Mouse (Mus musculus) T-helper 1 cell (primary cell): ENCODE measurements at regions not wholly inside any gene's neighbourhood (a gene's known extent, or its start where the extent isn't known, plus 50 kb on each side); places are given as distances from the start of the nearest gene placed in this dataset.

Experiments
- in situ Hi-C: fragments of 300-600 bp; cut with MboI, MseI; formaldehyde crosslinking; loops from one replicate; pipeline ENCODE4 v1.15.1; 2025; ENCODE audit warnings: high pct_unique_total_duplicates

GRCm38 (mm10) chr5:43048196-43049050 lies 184.5 kb upstream of the Cpeb2 start:
- in situ Hi-C loops: no loop called here

GRCm38 (mm10) chr5:43049381-43050301 lies 183.3 kb upstream of the Cpeb2 start:
- in situ Hi-C loops: no loop called here

- in situ Hi-C loops: no loop called here
These were observed 181.9 kb upstream of the Cpeb2 start for GRCm38 (mm10) chr5:43050961-43051517.

- in situ Hi-C loops: no loop called here
These were observed 180.3 kb upstream of the Cpeb2 start for GRCm38 (mm10) chr5:43052668-43053067.

GRCm38 (mm10) chr5:43054586-43054985 lies 178.4 kb upstream of the Cpeb2 start:
- in situ Hi-C loops: no loop called here

GRCm38 (mm10) chr5:43055111-43055710 lies 177.8 kb upstream of the Cpeb2 start:
- in situ Hi-C loops: no loop called here

GRCm38 (mm10) chr5:43056486-43056885 lies 176.5 kb upstream of the Cpeb2 start:
- in situ Hi-C loops: no loop called here

- in situ Hi-C loops: no loop called here
These were observed 171.7 kb upstream of the Cpeb2 start for GRCm38 (mm10) chr5:43061243-43061642.

- in situ Hi-C loops: no loop called here
These were observed 171.1 kb upstream of the Cpeb2 start for GRCm38 (mm10) chr5:43061797-43062391.

- in situ Hi-C loops: no loop called here
These were observed 170.5 kb upstream of the Cpeb2 start for GRCm38 (mm10) chr5:43062499-43062898.

- in situ Hi-C loops: no loop called here
These were observed 169.6 kb upstream of the Cpeb2 start for GRCm38 (mm10) chr5:43063386-43063785.

- in situ Hi-C loops: no loop called here
These were observed 161.4 kb upstream of the Cpeb2 start for GRCm38 (mm10) chr5:43071541-43071940.

- in situ Hi-C loops: no loop called here
These were observed 160.6 kb upstream of the Cpeb2 start for GRCm38 (mm10) chr5:43072340-43072739.

- in situ Hi-C loops: no loop called here
These were observed 158.4 kb upstream of the Cpeb2 start for GRCm38 (mm10) chr5:43074536-43074935.

- in situ Hi-C loops: no loop called here
These were observed 152.7 kb upstream of the Cpeb2 start for GRCm38 (mm10) chr5:43080252-43080651.

GRCm38 (mm10) chr5:43081561-43082534 lies 151.1 kb upstream of the Cpeb2 start:
- in situ Hi-C loops: no loop called here

GRCm38 (mm10) chr5:43087077-43087476 lies 145.9 kb upstream of the Cpeb2 start:
- in situ Hi-C loops: no loop called here

GRCm38 (mm10) chr5:43087907-43088387 lies 145.0 kb upstream of the Cpeb2 start:
- in situ Hi-C loops: no loop called here

- in situ Hi-C loops: no loop called here
These were observed 144.1 kb upstream of the Cpeb2 start for GRCm38 (mm10) chr5:43088650-43089397.
